Mouse (Mus musculus): ENCODE measurements around the gene Gm10720. TPM values are rescaled to one million over a fixed set of nuclear protein-coding genes. Genes with fewer than 3 reads are reported as not detected.
"Not testable (repeated sequence)": the region's sequence is repeated elsewhere in the genome, so short reads cannot be mapped to it uniquely, and the experiment has no call there.

Gene Gm10720
- polyA plus RNA-seq, 1 experiment from 2014 or later, result not detected

DNA sequence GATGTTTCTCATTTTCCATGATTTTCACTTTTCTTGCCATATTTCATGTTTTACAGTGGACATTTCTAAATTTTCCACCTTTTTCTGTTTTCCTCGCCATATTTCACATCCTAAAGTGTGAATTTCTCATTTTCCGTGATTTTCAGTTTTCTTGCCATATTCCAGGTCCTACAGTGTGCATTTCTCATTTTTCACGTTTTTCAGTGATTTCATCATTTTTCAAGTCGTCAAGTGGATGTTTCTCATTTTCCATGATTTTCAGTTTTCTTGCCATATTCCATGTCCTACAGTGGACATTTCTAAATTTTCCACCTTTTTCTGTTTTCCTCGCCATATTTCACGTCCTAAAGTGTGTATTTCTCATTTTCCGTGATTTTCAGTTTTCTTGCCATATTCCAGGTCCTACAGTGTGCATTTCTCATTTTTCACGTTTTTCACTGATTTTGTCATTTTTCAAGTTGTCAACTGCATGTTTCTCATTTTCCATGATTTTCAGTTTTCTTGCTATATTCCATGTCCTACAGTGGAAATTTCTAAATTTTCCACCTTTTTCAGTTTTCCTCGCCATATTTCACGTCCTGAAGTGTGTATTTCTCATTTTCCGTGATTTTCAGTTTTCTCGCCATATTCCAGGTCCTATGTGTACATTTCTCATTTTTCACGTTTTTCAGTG lies 8.0 kb downstream of the Gm10720 start, which contains the start of gene Gm10718:
Gm10718 (plus strand) TSS at position 236 of the 673 bp plus-strand sequence.
- 74% methylated on average over 9 of the region's 13 CpGs for WGBS
- not testable (repeated sequence) for H3K4me3 ChIP-seq (ENCODE audit: low read depth, low read length); DNase-seq (ENCODE audit: low spot score); H3K4me1 ChIP-seq (replicated peaks; ENCODE audit: control insufficient read depth, insufficient read depth, low read length); ATAC-seq (ENCODE audit: low FRiP score); H3K9ac ChIP-seq (ENCODE audit: low read depth, low read length); H3K9me3 ChIP-seq (ENCODE audit: control insufficient read depth, low read length); H3K4me2 ChIP-seq (replicated peaks; ENCODE audit: low read depth, low read length); H3K36me3 ChIP-seq (ENCODE audit: control insufficient read depth, insufficient read depth, low read length); H3K27ac ChIP-seq (ENCODE audit: low read depth, low read length); H3K27me3 ChIP-seq (ENCODE audit: control insufficient read depth, insufficient read depth, low read length)

DNA sequence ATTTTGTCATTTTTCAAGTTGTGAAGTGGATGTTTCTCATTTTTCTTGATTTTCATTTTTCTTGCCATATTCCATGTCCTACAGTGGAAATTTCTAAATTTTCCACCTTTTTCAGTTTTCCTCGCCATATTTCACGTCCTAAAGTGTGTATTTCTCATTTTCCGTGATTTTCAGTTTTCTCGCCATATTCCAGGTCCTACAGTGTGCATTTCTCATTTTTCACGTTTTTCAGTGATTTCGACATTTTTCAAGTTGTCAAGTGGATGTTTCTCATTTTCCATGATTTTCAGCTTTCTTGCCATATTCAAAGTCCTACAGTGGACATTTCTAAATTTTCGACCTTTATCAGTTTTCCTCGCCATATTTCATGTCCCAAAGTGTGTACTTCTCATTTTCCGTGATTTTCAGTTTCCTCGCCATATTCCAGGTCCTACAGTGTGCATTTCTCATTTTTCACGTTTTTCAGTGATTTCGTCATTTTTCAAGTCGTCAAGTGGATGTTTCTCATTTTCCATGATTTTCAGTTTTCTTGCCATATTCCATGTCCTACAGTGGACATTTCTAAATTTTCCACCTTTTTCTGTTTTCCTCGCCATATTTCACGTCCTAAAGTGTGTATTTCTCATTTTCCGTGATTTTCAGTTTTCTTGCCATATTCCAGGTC lies 8.7 kb downstream of the Gm10720 start:
- not testable (repeated sequence) for ATAC-seq (ENCODE audit: low FRiP score); H3K27ac ChIP-seq (ENCODE audit: low read depth, low read length); H3K27me3 ChIP-seq (ENCODE audit: control insufficient read depth, insufficient read depth, low read length); H3K4me2 ChIP-seq (replicated peaks; ENCODE audit: low read depth, low read length); H3K4me1 ChIP-seq (replicated peaks; ENCODE audit: control insufficient read depth, insufficient read depth, low read length); H3K4me3 ChIP-seq (ENCODE audit: low read depth, low read length); DNase-seq (ENCODE audit: low spot score); H3K9ac ChIP-seq (ENCODE audit: low read depth, low read length); H3K36me3 ChIP-seq (ENCODE audit: control insufficient read depth, insufficient read depth, low read length); H3K9me3 ChIP-seq (ENCODE audit: control insufficient read depth, low read length)
- WGBS, result 67% methylated on average over 14 of the region's 16 CpGs

GRCm38 (mm10) chr9:3024912-3025467 lies 9.5 kb downstream of the Gm10720 start, which contains the start of gene Gm10717:
Gene Gm10717 (plus strand): TSS chr9:3025417.
- H3K4me3 ChIP-seq (ENCODE audit: low read depth, low read length); H3K9ac ChIP-seq (ENCODE audit: low read depth, low read length); H3K36me3 ChIP-seq (ENCODE audit: control insufficient read depth, insufficient read depth, low read length); H3K27me3 ChIP-seq (ENCODE audit: control insufficient read depth, insufficient read depth, low read length); H3K9me3 ChIP-seq (ENCODE audit: control insufficient read depth, low read length); DNase-seq (ENCODE audit: low spot score); ATAC-seq (ENCODE audit: low FRiP score); H3K4me1 ChIP-seq (replicated peaks; ENCODE audit: control insufficient read depth, insufficient read depth, low read length); H3K4me2 ChIP-seq (replicated peaks; ENCODE audit: low read depth, low read length); H3K27ac ChIP-seq (ENCODE audit: low read depth, low read length): not testable (repeated sequence)
- 75% methylated on average over 12 of the region's 12 CpGs for WGBS

- 62% methylated on average over 4 of the region's 6 CpGs for WGBS
Measured at GRCm38 (mm10) chr9:3025653-3026052, 10.2 kb downstream of the Gm10720 start.

GRCm38 (mm10) chr9:3026136-3026535 lies 10.7 kb downstream of the Gm10720 start:
- H3K27ac ChIP-seq (ENCODE audit: low read depth, low read length); ATAC-seq (ENCODE audit: low FRiP score): not testable (repeated sequence)

More at GRCm38 (mm10) chr9:3025653-3026052, 10.2 kb downstream of the Gm10720 start:
- not testable (repeated sequence) for H3K9ac ChIP-seq (ENCODE audit: low read depth, low read length); H3K36me3 ChIP-seq (ENCODE audit: control insufficient read depth, insufficient read depth, low read length); H3K4me1 ChIP-seq (replicated peaks; ENCODE audit: control insufficient read depth, insufficient read depth, low read length); DNase-seq (ENCODE audit: low spot score); H3K9me3 ChIP-seq (ENCODE audit: control insufficient read depth, low read length); H3K4me3 ChIP-seq (ENCODE audit: low read depth, low read length); H3K27me3 ChIP-seq (ENCODE audit: control insufficient read depth, insufficient read depth, low read length); ATAC-seq (ENCODE audit: low FRiP score); H3K4me2 ChIP-seq (replicated peaks; ENCODE audit: low read depth, low read length); H3K27ac ChIP-seq (ENCODE audit: low read depth, low read length)

DNA sequence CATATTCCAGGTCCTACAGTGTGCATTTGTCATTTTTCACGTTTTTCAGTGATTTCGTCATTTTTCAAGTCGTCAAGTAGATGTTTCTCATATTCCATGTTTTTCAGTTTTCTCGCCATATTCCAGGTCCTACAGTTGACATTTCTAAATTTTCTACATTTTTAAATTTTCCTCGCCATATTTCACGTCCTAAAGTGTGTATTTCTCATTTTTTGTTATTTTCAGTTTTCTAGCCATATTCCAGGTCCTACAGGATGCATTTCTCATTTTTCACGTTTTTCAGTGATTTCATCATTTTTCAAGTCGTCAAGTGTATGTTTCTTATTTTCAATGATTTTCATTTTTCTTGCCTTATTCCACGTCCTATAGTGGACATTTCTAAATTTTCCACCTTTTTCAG lies 11.3 kb downstream of the Gm10720 start:
- not testable (repeated sequence) for H3K4me2 ChIP-seq (replicated peaks; ENCODE audit: low read depth, low read length); H3K9me3 ChIP-seq (ENCODE audit: control insufficient read depth, low read length); H3K4me1 ChIP-seq (replicated peaks; ENCODE audit: control insufficient read depth, insufficient read depth, low read length); H3K36me3 ChIP-seq (ENCODE audit: control insufficient read depth, insufficient read depth, low read length); H3K4me3 ChIP-seq (ENCODE audit: low read depth, low read length); H3K27me3 ChIP-seq (ENCODE audit: control insufficient read depth, insufficient read depth, low read length); H3K27ac ChIP-seq (ENCODE audit: low read depth, low read length); H3K9ac ChIP-seq (ENCODE audit: low read depth, low read length); DNase-seq (ENCODE audit: low spot score); ATAC-seq (ENCODE audit: low FRiP score)
- WGBS, result 64% methylated on average over 9 of the region's 9 CpGs

More at GRCm38 (mm10) chr9:3026136-3026535, 10.7 kb downstream of the Gm10720 start:
- not testable (repeated sequence) for H3K36me3 ChIP-seq (ENCODE audit: control insufficient read depth, insufficient read depth, low read length); H3K4me2 ChIP-seq (replicated peaks; ENCODE audit: low read depth, low read length); H3K4me3 ChIP-seq (ENCODE audit: low read depth, low read length); DNase-seq (ENCODE audit: low spot score); H3K4me1 ChIP-seq (replicated peaks; ENCODE audit: control insufficient read depth, insufficient read depth, low read length); H3K27me3 ChIP-seq (ENCODE audit: control insufficient read depth, insufficient read depth, low read length); H3K9ac ChIP-seq (ENCODE audit: low read depth, low read length); H3K9me3 ChIP-seq (ENCODE audit: control insufficient read depth, low read length)
- WGBS, result 77% methylated on average over 5 of the region's 5 CpGs

DNA sequence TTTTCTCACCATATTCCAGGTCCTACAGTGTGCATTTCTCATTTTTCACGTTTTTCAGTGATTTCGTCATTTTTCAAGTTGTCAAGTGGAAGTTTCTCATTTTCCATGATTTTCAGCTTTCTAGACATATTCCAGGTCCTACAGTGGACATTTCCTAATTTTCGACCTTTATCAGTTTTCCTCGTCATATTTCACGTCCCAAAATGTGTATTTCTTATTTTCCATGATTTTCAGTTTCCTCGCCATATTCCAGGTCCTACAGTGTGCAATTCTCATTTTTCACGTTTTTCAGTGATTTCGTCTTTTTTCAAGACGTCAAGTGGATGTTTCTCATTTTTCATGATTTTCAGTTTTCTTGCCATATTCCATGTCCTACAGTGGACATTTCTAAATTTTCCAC lies 11.7 kb downstream of the Gm10720 start:
- not testable (repeated sequence) for H3K4me1 ChIP-seq (replicated peaks; ENCODE audit: control insufficient read depth, insufficient read depth, low read length); H3K27me3 ChIP-seq (ENCODE audit: control insufficient read depth, insufficient read depth, low read length); H3K9ac ChIP-seq (ENCODE audit: low read depth, low read length); H3K9me3 ChIP-seq (ENCODE audit: control insufficient read depth, low read length); H3K4me2 ChIP-seq (replicated peaks; ENCODE audit: low read depth, low read length); H3K27ac ChIP-seq (ENCODE audit: low read depth, low read length); H3K36me3 ChIP-seq (ENCODE audit: control insufficient read depth, insufficient read depth, low read length); H3K4me3 ChIP-seq (ENCODE audit: low read depth, low read length)
- WGBS, result 76% methylated on average over 9 of the region's 9 CpGs
- 0 out of 2 replicates have a peak, but pooled peaks have one; percentile 20 for ATAC-seq (ENCODE audit: low FRiP score)
- peak; percentile 71 for DNase-seq (ENCODE audit: low spot score)

DNA sequence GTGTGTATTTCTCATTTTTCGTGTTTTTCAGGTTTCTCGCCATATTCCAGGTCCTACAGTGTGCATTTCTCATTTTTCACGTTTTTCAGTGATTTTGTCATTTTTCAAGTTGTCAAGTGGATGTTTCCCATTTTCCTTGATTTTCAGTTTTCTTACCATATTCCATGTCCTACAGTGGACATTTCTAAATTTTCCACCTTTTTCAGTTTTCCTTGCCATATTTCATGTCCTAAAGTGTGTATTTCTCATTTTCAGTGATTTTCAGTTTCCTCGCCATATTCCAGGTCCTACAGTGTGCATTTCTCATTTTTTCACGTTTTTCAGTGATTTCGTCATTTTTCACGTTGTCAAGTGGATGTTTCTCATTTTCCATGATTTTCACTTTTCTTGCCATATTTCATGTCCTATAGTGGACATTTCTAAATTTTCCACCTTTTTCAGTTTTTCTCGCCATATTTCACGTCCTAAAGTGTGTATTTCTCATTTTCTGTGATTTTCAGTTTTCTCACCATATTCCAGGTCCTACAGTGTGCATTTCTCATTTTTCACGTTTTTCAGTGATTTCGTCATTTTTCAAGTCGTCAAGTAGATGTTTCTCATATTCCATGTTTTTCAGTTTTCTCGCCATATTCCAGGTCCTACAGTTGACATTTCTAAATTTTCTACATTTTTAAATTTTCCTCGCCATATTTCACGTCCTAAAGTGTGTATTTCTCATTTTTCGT lies 14.0 kb downstream of the Gm10720 start:
- 64% methylated on average over 12 of the region's 16 CpGs for WGBS
- H3K4me1 ChIP-seq (replicated peaks; ENCODE audit: control insufficient read depth, insufficient read depth, low read length); H3K4me2 ChIP-seq (replicated peaks; ENCODE audit: low read depth, low read length); ATAC-seq (ENCODE audit: low FRiP score); H3K9ac ChIP-seq (ENCODE audit: low read depth, low read length); H3K36me3 ChIP-seq (ENCODE audit: control insufficient read depth, insufficient read depth, low read length); H3K9me3 ChIP-seq (ENCODE audit: control insufficient read depth, low read length); H3K27ac ChIP-seq (ENCODE audit: low read depth, low read length); DNase-seq (ENCODE audit: low spot score); H3K27me3 ChIP-seq (ENCODE audit: control insufficient read depth, insufficient read depth, low read length); H3K4me3 ChIP-seq (ENCODE audit: low read depth, low read length): not testable (repeated sequence)

Data from hindbrain, embryonic 11.5 days (tissue).